Mouse (Mus musculus) limb, embryonic 14.5 days (tissue): ENCODE measurements around the gene Upf2. TPM values are rescaled to one million over a fixed set of nuclear protein-coding genes. Genes with fewer than 3 reads are reported as not detected.

Experiments
- ATAC-seq: fragments of 200-750 bp; cut with Nextera tagmentation; 2 replicates; pipeline ENCODE4 v1.8.0; 2017; ENCODE audit warnings: low read depth, moderate number of reproducible peaks, moderate TSS enrichment; ENCODE audit not compliant: low FRiP score
- DNase-seq: peaks from one replicate; pipeline ENCODE4 v3.0.0-alpha.2; 2015; ENCODE audit warnings: low spot score
- H3K27ac ChIP-seq: fragments of 300-500 bp; sonication (generic); replicated peaks from 2 replicates; pipeline ENCODE4 v1.5.1; 2014; ENCODE audit warnings: low read depth, mild to moderate bottlenecking, low read length, moderate library complexity, mixed read lengths
- H3K27me3 ChIP-seq: fragments of 300-500 bp; sonication (generic); 2 replicates; pipeline ENCODE4 v1.6.1; 2014; ENCODE audit warnings: low read length, mixed read lengths; ENCODE audit not compliant: control insufficient read depth, insufficient read depth
- H3K36me3 ChIP-seq: fragments of 300-500 bp; sonication (generic); 2 replicates; pipeline ENCODE4 v1.6.1; 2014; ENCODE audit warnings: mild to moderate bottlenecking, low read length, moderate library complexity, mixed read lengths; ENCODE audit not compliant: control insufficient read depth, insufficient read depth
- H3K4me1 ChIP-seq: fragments of 300-500 bp; sonication (generic); 2 replicates; pipeline ENCODE4 v1.6.1; 2014; ENCODE audit warnings: antibody characterized with exemption, low read length, mixed read lengths; ENCODE audit not compliant: control insufficient read depth, insufficient read depth
- H3K4me2 ChIP-seq: fragments of 300-500 bp; sonication (generic); replicated peaks from 2 replicates; pipeline ENCODE4 v1.6.1; 2014; ENCODE audit warnings: low read depth, mild to moderate bottlenecking, low read length, moderate library complexity; ENCODE audit not compliant: severe bottlenecking
- H3K4me3 ChIP-seq: fragments of 300-500 bp; sonication (generic); replicated peaks from 2 replicates; pipeline ENCODE4 v1.5.1; 2014; ENCODE audit warnings: low read length
- H3K9ac ChIP-seq: fragments of 300-500 bp; sonication (generic); 2 replicates; pipeline ENCODE4 v1.6.1; 2014; ENCODE audit warnings: mild to moderate bottlenecking, low read depth, low read length, moderate library complexity; ENCODE audit not compliant: severe bottlenecking
- H3K9me3 ChIP-seq: fragments of 300-500 bp; sonication (generic); 2 replicates; pipeline ENCODE4 v1.6.1; 2016; ENCODE audit warnings: low read length; ENCODE audit not compliant: control insufficient read depth
- POLR2A ChIP-seq: fragments of 200-500 bp; IDR thresholded peaks from 2 replicates; pipeline ENCODE4 v1.8.0; 2012; ENCODE audit warnings: inconsistent platforms, mild to moderate bottlenecking, moderate library complexity, borderline replicate concordance; ENCODE audit not compliant: insufficient read depth, insufficient read length; ENCODE audit errors: extremely low read depth
- WGBS: fragments of 180-500 bp; shearing (Covaris S2); extraction: QIAGEN DNeasy Blood & Tissue Kit; methylation state at CpG from one replicate; pipeline ENCODE4 v1.1.7; 2014; 5-methylcytosine and 5-hydroxymethylcytosine counted together
- polyA plus RNA-seq, 2 experiments: library from polyadenylated mRNA; depleted of rRNA in 1 of 2; stranded (reverse) in 1 of 2; unstranded in 1 of 2; fragments of >200 nt; fragmentation: Nextera tagmentation in 1 of 2; extraction: Ambion mirVana in 1 of 2; gene quantifications; 2 replicates each; pipeline versions ENCODE4 v1.2.1 to v1.2.3; 2012 to 2014

Upf2 gene
- polyA plus RNA-seq, 2 experiments = 12.1 to 17.0 TPM

GRCm38 (mm10) chr2:6105437-6105836 lies 154.2 kb downstream of the Upf2 start:
- Histone ChIP-seq H3K4me1 (peaks cover 7% of the 10 kb centered on the region), H3K9ac (no peak overlapping the region), H3K4me2 (no peak overlapping the region), H3K27ac (no peak overlapping the region), H3K27me3 (peaks cover 9% of the 10 kb centered on the region), H3K4me3 (no peak overlapping the region), H3K36me3 (no peaks in the 10 kb centered on the region), H3K9me3 (no peaks in the 10 kb centered on the region)
- no peak for TF ChIP-seq POLR2A
- no peak for DNase-seq
- 93% methylated on average over 2 of the region's 2 CpGs for WGBS
- no peak for ATAC-seq

Other genes with a start within 250 kb of the Upf2 start
- 4.4 and 4.9 TPM in 2 replicates for gene Camk1d, start 237.0 kb upstream of the Upf2 start, polyA plus RNA-seq (2012; rRNA removed)
- gene Camk1d, start 237.0 kb upstream of the Upf2 start, polyA plus RNA-seq (2014; fragmentation: Nextera tagmentation; extraction: Ambion mirVana) = 6.9 and 7.7 TPM in 2 replicates
- gene Nudt5, start 106.5 kb upstream of the Upf2 start, polyA plus RNA-seq (2012; rRNA removed) = 28.7 and 34.6 TPM in 2 replicates
- gene Nudt5, start 106.5 kb upstream of the Upf2 start, polyA plus RNA-seq (2014; fragmentation: Nextera tagmentation; extraction: Ambion mirVana) = 56.4 and 57.4 TPM in 2 replicates
- gene Cdc123, start 106.3 kb upstream of the Upf2 start, polyA plus RNA-seq (2012; rRNA removed) = 182 and 209 TPM in 2 replicates
- gene Cdc123, start 106.3 kb upstream of the Upf2 start, polyA plus RNA-seq (2014; fragmentation: Nextera tagmentation; extraction: Ambion mirVana) = 296 TPM in 2 replicates
- gene Gm13199, start 88.5 kb upstream of the Upf2 start, polyA plus RNA-seq (2012; rRNA removed) = 6.2 and 7.0 TPM in 2 replicates
- 1.6 and 2.0 TPM in 2 replicates for gene Gm13199, start 88.5 kb upstream of the Upf2 start, polyA plus RNA-seq (2014; fragmentation: Nextera tagmentation; extraction: Ambion mirVana)
- gene Sec61a2, start 56.0 kb upstream of the Upf2 start, polyA plus RNA-seq (2012; rRNA removed) = 222 and 262 TPM in 2 replicates
- gene Sec61a2, start 56.0 kb upstream of the Upf2 start, polyA plus RNA-seq (2014; fragmentation: Nextera tagmentation; extraction: Ambion mirVana) = 79.1 and 90.1 TPM in 2 replicates
- 9.4 TPM in 2 replicates for gene Dhtkd1, start 8.7 kb upstream of the Upf2 start, polyA plus RNA-seq (2012; rRNA removed)
- gene Dhtkd1, start 8.7 kb upstream of the Upf2 start, polyA plus RNA-seq (2014; fragmentation: Nextera tagmentation; extraction: Ambion mirVana) = 3.5 and 3.6 TPM in 2 replicates
- 7.6 and 10.2 TPM in 2 replicates for gene Proser2, start 178.7 kb downstream of the Upf2 start, polyA plus RNA-seq (2012; rRNA removed)
- 10.5 TPM in 2 replicates for gene Proser2, start 178.7 kb downstream of the Upf2 start, polyA plus RNA-seq (2014; fragmentation: Nextera tagmentation; extraction: Ambion mirVana)